Mouse (Mus musculus): Measurements from ENCODE around the gene Arhgap10.

Arhgap10 gene

DNA sequence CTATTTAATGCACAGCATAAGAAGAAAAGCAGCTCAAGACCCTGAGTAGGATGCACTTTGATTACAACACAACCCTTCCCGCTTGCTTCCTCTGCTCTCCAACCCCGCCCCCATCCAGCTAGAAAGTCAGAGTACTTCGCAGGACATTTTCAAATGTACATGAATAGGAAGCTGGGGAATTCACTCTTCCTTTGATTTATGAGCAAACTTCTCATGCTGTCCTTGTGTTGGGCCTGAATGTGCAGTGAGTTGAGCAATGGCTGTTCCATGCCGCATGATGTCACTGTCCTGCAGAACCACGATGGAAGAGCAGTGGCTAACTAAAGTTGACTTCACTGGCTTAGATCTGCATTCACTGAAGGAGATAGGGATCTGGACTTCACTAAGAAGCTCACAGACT, 242.2 kb downstream of the Arhgap10 start:
- no peak for DNase-seq

DNA sequence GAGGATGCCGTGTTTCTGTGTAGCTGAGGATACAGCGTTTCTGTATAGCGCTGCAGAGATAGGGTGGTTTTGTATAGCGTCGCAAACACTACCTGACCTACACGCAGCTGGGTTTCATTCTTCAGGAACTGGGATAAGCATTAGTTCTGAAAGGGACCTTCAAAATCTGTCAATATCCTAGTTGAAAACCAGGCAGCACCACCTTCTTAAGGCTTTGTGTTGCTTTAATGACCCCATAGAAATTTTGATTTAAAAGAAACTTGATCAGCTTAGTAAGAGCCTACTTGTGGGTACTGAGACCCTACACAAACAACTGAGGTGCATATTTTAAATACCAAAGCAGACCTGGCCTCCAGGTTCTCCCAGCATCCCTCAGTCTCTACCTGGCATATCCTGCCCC, 245.6 kb downstream of the Arhgap10 start:
- no peak for DNase-seq

DNA sequence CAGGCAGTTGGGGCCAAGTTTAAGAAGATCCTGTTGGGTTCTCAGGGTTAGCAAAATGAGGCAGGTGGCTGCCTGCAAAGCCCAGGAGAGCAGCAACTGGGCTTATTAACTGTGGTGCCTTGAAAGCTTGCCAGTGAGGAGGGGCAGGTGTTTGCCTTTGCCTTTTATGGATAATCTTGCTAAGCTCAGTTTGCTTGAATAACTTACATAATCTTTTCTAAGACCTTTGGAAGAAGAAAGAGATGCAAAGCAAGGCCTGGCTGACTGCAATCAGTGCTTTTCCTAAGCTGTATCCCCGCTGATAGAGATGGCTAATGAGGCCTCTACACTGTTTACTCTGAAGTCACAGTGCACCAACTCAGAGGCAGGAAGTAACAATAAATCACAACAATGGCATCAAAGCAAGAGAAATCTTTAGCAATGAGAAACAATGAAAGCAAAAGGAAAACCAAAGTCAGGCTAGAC, 249.8 kb downstream of the Arhgap10 start:
- DNase-seq = no peak

GRCm38 (mm10) chr8:77262216-77263009, 255.3 kb downstream of the Arhgap10 start:
- no peak for DNase-seq

- DNase-seq = no peak
Observed at GRCm38 (mm10) chr8:77261215-77261614, 256.5 kb downstream of the Arhgap10 start.

GRCm38 (mm10) chr8:77257085-77257451, 260.7 kb downstream of the Arhgap10 start:
- DNase-seq = no peak

DNA sequence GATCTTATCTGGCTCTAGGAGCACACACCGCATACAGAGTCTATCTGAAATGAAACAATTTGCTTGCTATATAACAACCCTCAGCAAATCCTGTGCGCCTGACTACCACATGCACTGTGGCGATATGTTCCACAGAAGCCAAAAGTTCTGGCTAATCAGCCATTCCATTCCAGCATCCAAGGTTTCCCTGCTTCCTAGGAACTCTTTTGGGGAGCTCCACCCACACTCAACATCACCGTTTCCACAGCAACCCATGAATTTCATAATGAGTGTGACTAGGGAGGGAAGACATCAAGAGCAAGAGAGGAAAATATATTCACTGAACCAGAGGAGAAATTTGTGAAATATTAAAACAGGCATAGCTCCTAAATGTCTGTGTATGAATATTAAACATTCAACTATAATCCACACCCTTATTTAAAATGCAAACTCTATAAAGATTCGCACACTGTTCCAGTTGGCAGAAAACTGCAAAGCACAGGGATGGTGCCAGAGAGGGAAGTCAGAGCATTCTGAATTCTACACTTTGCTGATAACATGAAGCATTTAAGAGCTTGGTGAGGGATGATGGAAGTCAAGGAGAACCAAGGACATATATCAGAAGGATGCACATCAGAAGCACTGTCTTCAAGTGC, 261.2 kb downstream of the Arhgap10 start:
- DNase-seq = no peak

DNA sequence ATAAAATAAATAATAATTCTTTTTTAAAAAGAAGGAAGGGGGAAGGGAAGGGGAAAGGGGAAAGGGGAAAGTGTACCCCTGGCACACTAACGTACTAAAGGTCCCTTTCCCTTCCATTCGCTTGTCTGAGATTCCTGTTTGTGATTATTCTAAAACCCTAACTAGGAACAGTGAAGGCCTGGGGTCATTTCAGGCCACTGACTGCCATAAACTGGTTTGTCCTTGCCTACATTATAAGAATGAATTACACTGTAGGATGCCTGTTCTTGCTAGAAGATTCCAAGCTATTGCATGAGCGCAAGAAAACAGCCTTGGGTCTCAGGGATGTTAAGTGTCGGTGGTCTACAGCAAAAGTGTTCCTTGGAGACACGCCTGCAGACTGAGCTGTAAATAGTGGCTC, 263.3 kb downstream of the Arhgap10 start:
- DNase-seq = no peak

DNA sequence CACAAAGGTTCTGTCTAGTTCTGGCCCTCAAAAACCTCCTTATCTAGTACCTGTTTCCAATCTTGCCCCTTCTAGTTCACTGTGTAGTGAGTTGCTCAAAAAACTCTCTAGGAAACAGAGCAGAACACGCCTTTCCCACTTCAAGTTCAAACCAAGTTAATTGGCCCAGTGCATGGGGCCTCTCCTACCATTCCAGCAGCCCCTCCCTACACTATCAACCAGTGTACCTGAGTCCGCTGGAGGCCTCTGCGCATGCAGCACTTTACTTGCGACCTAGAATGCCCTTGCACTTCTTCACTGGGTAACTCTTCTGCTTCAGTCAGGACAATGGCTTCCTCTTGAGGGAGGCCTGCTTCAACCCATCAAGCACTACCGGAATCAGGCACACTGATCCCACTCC, 266.6 kb downstream of the Arhgap10 start:
- no peak for DNase-seq

- no peak for DNase-seq
Observed at GRCm38 (mm10) chr8:77250094-77250493, 267.7 kb downstream of the Arhgap10 start.

DNA sequence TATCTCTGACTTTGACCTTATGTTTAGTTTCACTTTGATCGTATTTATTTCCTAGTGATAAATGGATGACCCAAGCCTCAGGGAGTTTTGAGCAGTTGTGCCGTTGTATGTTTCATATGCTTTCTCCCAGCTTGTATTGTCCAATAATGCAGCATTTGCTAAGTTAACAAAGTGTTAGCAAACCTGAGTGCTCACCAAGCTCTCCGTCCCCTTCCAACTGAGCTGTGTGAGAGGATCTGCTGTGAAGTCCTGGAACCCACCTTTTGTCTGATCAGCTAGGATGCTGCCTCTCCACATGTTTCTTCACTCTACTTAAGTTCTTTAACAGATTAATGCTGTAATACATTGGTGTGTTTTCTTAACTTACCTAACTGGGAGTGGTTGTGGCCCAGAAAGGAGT, 276.4 kb downstream of the Arhgap10 start:
- DNase-seq = no peak

DNA sequence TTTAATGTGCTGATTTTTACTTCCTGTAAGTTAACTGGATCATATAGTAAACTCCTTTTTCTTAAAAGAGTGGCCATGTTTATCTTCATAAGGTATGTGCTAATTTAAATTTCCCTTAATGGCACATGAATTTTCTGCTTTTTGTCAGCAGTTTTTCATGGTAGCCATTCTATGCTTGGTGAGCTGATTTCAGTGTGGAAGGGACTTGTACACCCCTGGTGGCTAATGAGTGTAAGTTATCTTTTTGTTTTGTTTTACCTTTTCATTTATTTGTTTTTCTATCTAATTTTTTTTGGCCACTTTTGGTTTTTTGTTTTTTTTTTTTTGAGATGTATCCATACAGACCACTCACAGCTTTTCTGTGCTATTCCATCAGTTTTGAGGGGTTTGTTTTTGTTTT, 278.3 kb downstream of the Arhgap10 start:
- DNase-seq = no peak

- DNase-seq = no peak
Observed at GRCm38 (mm10) chr8:77236701-77237100, 281.1 kb downstream of the Arhgap10 start.

- DNase-seq = no peak
Observed at GRCm38 (mm10) chr8:77232411-77232810, 285.3 kb downstream of the Arhgap10 start.

GRCm38 (mm10) chr8:77231834-77232233, 285.9 kb downstream of the Arhgap10 start:
- no peak for DNase-seq

DNA sequence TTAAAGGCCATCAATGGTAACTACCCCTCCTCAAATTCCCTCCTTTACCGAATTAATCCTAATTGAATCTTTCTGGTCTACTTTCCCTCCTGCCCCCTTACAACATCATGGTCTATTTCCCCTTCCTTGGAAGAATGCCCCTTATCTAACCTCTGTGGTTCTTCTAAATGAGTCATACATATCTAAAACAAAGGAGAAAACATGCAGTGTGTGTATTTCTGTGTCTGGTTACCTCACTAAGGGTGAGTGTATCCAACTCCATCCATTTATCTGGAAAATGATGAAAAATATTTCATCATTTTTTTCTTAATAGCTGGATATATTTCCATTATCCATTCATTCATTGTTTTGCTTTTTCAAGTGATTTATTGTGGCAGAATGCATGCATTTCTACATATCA, 286.5 kb downstream of the Arhgap10 start:
- no peak for DNase-seq

DNA sequence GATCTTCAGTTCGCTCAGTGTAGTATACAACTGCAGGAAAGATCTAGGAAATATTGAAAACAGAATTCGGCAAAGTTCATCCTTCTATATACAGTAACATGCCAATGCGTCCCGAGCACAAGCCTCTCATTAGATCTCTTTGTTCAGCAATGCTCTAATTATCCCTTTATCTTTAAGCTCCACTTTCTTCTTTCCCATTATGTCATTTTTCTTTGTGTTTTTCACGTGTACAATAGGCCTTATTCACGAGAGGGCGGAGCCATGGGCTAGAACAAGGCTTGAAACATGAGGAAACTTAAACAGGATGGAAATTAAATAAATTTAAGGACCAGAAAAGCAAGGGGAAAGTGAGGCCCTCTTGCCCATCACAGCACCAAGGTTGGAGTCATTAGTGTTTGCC, 289.1 kb downstream of the Arhgap10 start:
- no peak for DNase-seq

- peak; percentile 40 for DNase-seq
Observed at GRCm38 (mm10) chr8:77227742-77228141, 290.0 kb downstream of the Arhgap10 start.

- no peak for DNase-seq
Observed at GRCm38 (mm10) chr8:77223123-77223522, 294.6 kb downstream of the Arhgap10 start.

DNA sequence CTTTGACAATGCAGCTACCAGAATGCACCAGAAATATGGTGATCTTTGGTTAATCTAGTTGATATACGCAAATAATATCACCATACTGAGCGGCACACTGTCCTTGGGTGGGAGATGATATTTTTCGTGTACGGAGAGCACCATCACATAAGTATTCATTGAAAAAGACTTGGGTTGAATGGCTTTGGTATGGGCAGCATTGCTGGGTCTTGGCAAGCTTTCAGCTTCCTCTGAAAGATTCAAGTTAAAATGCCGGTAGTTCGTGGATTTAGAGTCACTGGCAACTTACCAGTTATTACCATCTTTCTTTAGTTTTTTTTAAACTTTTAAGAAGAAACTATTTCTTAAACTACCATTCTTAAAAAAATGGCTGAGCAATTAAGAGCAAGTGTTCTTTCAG, 302.6 kb downstream of the Arhgap10 start:
- DNase-seq = no peak

DNA sequence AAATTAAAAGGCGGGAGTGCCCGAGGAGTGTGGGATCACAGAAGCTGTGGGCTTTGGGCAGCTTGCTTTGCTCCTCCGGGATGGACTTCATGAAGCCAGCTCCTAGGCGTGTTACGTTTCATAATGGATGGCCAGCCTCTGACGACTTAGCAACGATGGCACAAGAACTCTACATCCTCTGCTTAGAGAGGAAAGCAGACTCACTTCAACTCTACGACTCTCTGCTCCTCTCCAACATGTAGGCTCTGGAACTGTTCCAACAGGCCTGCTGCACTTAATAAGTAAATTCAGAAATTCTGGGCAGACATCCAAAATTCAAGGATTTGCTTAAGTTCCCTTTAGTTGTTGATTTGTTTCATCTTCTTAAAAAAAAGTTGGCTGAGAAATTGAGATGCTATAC, 303.1 kb downstream of the Arhgap10 start:
- no peak for DNase-seq

GRCm38 (mm10) chr8:77213893-77214464, 303.8 kb downstream of the Arhgap10 start:
- DNase-seq = no peak

- DNase-seq = no peak
Observed at GRCm38 (mm10) chr8:77209297-77209696, 308.5 kb downstream of the Arhgap10 start.

Data from cerebellum, adult 8-10 months (tissue).